Mouse (Mus musculus) brain, embryonic 14.5 days (tissue): ENCODE results near the gene Oas1g. TPM values are rescaled to one million over a fixed set of nuclear protein-coding genes. Genes with fewer than 3 reads are reported as not detected.
"Not testable (repeated sequence)": the region's sequence is repeated elsewhere in the genome, so short reads cannot be mapped to it uniquely, and the experiment has no call there.

Experiments
- DNase-seq: peaks from one replicate; pipeline ENCODE4 v3.0.0-alpha.2; 2011; ENCODE audit warnings: low read depth
- CTCF ChIP-seq: fragments of 200-500 bp; IDR thresholded peaks from 2 replicates; pipeline ENCODE4 v1.5.1; 2012; ENCODE audit warnings: inconsistent platforms, mild to moderate bottlenecking, moderate library complexity, borderline replicate concordance; ENCODE audit not compliant: insufficient read depth, insufficient read length; ENCODE audit errors: extremely low read depth
- POLR2A ChIP-seq: fragments of 200-500 bp; IDR thresholded peaks from 2 replicates; pipeline ENCODE4 v1.6.1; 2012; ENCODE audit warnings: mild to moderate bottlenecking, inconsistent platforms, borderline replicate concordance; ENCODE audit not compliant: poor library complexity, insufficient read depth, insufficient read length, severe bottlenecking; ENCODE audit errors: extremely low read depth
- polyA plus RNA-seq: library from polyadenylated mRNA; depleted of rRNA; stranded (reverse); fragments of >200 nt; gene quantifications from 2 replicates; pipeline ENCODE4 v1.2.3, GENCODE M21; 2012; rRNA removed

Oas1g gene
- 0.10 and 0.16 TPM in 2 replicates for polyA plus RNA-seq

GRCm38 (mm10) chr5:120887413-120887812 is at the start of gene Oas1g:
TSS of gene Oas1g (minus strand) at chr5:120887613.
- DNase-seq: not testable (repeated sequence)

GRCm38 (mm10) chr5:120933966-120934365 is 46.6 kb upstream of the Oas1g start:
- no peak for DNase-seq
- no peak for TF ChIP-seq POLR2A

- no peak for DNase-seq
- TF ChIP-seq CTCF (peak; percentile 43; the same call in 1 of the 2 replicates), POLR2A (no peak)
These were observed 39.6 kb upstream of the Oas1g start for GRCm38 (mm10) chr5:120927036-120927435.

GRCm38 (mm10) chr5:120926311-120926710 is 38.9 kb upstream of the Oas1g start:
- DNase-seq: not testable (repeated sequence)

- DNase-seq: not testable (repeated sequence)
These were observed 37.1 kb upstream of the Oas1g start for GRCm38 (mm10) chr5:120924520-120924919.

GRCm38 (mm10) chr5:120923969-120924368 is 36.6 kb upstream of the Oas1g start:
- DNase-seq: no peak
- no peak for TF ChIP-seq POLR2A
- no peak for TF ChIP-seq CTCF

- no peak for TF ChIP-seq POLR2A
- TF ChIP-seq CTCF: no peak
These were observed 32.9 kb upstream of the Oas1g start for GRCm38 (mm10) chr5:120920296-120920695.

GRCm38 (mm10) chr5:120919156-120919935 is 31.9 kb upstream of the Oas1g start:
- not testable (repeated sequence) for DNase-seq

More at GRCm38 (mm10) chr5:120920296-120920695, 32.9 kb upstream of the Oas1g start:
- no peak for DNase-seq

GRCm38 (mm10) chr5:120914204-120914603 is 26.8 kb upstream of the Oas1g start, which contains the start of gene Oas1d:
TSS of gene Oas1d (plus strand) at chr5:120914536.
- DNase-seq: peak; percentile 6

- no peak for DNase-seq
- TF ChIP-seq CTCF (no peak), POLR2A (no peak)
These were observed 20.9 kb upstream of the Oas1g start for GRCm38 (mm10) chr5:120908196-120908920.

- not testable (repeated sequence) for DNase-seq
These were observed 19.6 kb upstream of the Oas1g start, which contains the start of gene Oas1a for GRCm38 (mm10) chr5:120906791-120907733. TSS of gene Oas1a (minus strand) at chr5:120907521.

GRCm38 (mm10) chr5:120902056-120902455 is 14.6 kb upstream of the Oas1g start:
- DNase-seq: no peak
- TF ChIP-seq POLR2A (no peak), CTCF (no peak)
